Mouse (Mus musculus): ENCODE results near the gene Pogz. TPM values are rescaled to one million over a fixed set of nuclear protein-coding genes. Genes with fewer than 3 reads are reported as not detected.

Gene Pogz
- total RNA-seq (2023; ENCODE audit: inconsistent age): 77.8 to 98.2 TPM (median 88.0 TPM) in 4 replicates

DNA sequence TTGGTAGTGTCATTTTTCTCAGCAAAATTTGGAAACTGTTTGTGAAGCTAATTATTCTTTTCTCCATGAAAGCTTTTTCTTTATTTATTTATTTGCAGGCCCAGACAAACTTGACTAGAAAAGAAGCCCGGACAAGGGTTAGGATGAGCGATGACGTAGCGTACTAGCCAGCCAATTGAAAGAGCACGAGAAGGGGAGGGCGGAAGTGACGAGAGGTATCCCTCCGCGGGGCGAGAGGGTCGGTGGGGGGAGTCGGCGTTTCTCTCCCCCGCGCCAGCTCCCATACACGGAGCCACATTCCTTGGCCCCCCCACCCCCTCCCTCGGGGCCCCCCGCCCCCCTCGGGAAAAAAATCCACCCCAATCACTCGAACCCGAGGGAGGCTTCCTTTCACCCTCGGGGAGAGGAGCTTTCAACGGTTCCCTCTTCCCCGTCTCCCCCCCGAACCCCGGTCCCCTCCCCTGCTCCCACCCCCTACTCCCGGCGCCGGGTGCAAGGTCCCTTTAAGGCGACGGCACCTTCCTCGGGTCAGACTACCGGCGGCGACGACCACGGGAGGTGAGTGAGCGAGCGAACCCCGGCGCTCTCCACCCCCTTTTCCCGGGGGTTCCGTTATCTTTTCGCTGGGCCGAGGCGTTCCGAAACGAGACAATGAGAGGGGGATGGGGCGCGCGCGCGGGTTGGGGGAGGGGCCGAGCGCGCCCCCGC, at the start of gene Pogz:
Gene Pogz, plus strand, starts transcription at position 385 of the 708 bp plus-strand sequence.

DNA sequence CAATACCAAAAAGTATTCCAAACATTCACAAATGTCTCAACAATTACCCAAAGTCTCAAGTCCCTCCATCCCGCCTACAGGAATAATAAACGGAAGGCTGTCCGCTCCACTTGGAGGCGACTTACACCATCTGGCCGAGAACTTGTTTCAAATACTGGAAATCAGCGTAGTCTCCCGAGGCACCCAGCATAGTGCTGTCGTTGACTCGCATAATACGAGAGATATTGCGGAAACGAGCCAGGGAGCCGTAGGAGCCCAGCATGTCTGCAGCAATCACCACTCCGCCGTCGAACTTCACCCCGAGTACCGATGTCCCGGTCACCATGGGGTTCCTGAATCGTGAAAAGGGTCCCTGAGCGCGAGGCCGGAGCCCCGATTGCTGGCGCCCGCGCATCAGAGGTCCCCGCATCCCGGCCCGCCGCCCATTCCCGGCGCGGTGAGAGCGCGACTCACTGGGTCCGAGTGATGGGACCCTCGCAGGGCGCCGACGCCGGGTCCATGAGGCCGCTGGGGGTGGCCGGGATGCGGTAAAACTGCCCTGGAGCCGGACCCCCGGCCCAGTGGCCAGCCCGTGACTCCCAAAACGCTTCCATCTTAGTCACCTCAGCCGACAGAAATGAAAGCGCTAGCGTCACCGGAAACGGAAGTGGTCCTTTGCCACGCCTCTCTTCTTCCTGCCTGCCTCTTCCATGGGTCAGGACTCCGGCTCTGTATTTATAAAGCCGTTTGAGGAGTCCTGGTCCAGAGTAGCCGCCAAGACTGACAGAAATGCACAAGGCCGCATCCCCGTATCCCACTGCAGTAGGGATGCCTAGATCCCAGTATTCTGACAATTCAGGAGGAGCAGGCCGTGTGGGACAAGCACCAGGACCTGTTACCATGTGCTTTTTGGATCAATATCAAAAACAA, 49.2 kb downstream of the Pogz start, which contains the start of gene Psmb4:
Gene Psmb4, minus strand, starts transcription at position 646 of the 909 bp plus-strand sequence.

Other genes with a start within 250 kb of the Pogz start
- gene Gm10972, start 194.5 kb upstream of the Pogz start, total RNA-seq (2023; ENCODE audit: inconsistent age): not detected in 4 replicates
- gene Tuft1, start 178.7 kb upstream of the Pogz start, total RNA-seq (2023; ENCODE audit: inconsistent age): 2.0 to 4.0 TPM (median 3.0 TPM) in 4 replicates
- gene Selenbp2, start 144.0 kb upstream of the Pogz start, total RNA-seq (2023; ENCODE audit: inconsistent age): 1.3 TPM in 1 of 4 replicates, not detected in the others
- 5.8 to 7.8 TPM (median 6.8 TPM) in 4 replicates for gene Cgn, start 51.1 kb upstream of the Pogz start, total RNA-seq (2023; ENCODE audit: inconsistent age)
- 225 to 251 TPM (median 243 TPM) in 4 replicates for gene Psmb4, start 49.4 kb downstream of the Pogz start, total RNA-seq (2023; ENCODE audit: inconsistent age)
- 1.5 to 4.9 TPM (median 2.5 TPM) in 4 replicates for gene Selenbp1, start 95.5 kb downstream of the Pogz start, total RNA-seq (2023; ENCODE audit: inconsistent age)
- 101 to 122 TPM (median 111 TPM) in 4 replicates for gene Rfx5, start 116.5 kb downstream of the Pogz start, total RNA-seq (2023; ENCODE audit: inconsistent age)
- gene Pi4kb, start 137.2 kb downstream of the Pogz start, total RNA-seq (2023; ENCODE audit: inconsistent age): 88.4 to 94.7 TPM (median 90.4 TPM) in 4 replicates
- 44.0 to 63.8 TPM (median 53.7 TPM) in 4 replicates for gene Zfp687, start 177.9 kb downstream of the Pogz start, total RNA-seq (2023; ENCODE audit: inconsistent age)
- 124 to 144 TPM (median 133 TPM) in 4 replicates for gene Psmd4, start 205.0 kb downstream of the Pogz start, total RNA-seq (2023; ENCODE audit: inconsistent age)